Mouse (Mus musculus): ENCODE results near the gene Ccnt1.

Ccnt1 gene

DNA sequence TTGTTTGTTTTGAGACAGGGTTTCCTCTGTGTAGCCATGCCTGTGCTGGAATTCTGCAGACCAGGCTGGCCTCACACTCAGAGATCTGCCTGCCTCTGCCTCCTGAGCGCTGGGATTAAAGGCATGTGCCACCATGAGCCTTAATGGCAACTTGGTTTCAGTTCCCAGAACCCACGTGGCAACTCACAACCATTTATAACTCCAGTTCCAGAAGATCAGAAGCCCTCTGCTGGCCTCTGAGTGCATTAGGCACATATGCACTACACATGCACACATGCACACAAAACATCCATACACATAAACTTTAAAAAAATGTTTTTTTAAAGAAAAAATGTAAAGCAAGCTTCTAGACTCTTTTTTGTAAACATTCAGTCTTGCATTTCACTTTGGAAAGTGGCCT, 61.3 kb downstream of the Ccnt1 start:
- no peak for DNase-seq (ENCODE audit: low spot score)

DNA sequence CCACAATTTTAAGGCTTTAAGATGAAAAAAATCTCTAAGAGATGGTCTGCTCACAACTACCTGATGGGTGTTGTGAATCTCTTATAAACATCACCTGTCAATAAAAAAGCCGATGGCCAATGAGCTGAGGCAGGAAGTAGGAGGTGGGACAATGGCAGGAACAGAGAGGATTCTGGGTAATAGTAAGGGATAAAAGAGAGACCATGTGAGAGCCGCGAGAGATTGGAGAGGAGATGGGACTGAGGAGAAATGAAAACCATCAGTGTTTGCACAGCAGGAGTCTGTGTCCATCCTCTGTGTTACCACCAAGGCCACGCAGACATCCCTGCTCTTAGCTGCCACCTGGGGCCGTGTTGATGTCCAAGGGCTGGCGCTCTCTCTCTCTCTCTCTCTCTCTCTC, 63.4 kb downstream of the Ccnt1 start:
- no peak for DNase-seq (ENCODE audit: low spot score)

DNA sequence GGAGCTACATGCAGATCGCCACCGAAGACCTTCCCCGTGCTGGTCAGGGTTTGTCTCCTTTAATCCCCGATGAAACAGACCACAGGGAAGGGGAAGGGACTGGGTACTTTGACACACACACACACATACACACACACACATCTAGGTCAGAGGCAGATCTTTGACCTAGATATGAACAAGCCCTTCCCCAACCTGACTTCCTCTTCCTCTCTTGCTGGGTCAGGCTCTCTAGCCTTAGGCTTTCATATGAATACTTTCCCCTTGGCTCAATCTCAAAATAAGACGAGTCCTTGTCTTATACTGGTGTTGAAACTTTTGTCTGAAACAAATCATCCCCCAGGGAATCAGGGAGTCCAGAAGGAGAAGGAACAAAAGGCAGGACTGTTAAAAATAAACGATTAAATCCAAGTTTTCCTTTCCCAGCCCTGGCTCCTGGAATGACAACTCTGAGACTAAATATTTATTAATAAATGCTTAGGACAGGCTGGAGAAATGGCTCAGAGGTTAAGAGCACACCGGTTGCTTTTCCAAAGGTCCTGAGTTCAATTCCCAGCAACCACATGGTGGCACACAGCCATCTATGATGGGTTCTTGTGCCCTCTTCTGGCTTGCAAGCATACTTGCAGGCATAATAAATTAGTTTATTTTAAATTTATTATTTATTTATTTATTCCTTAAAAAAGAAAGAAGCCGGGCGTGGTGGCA, 64.3 kb downstream of the Ccnt1 start:
- no peak for DNase-seq (ENCODE audit: low spot score)

DNA sequence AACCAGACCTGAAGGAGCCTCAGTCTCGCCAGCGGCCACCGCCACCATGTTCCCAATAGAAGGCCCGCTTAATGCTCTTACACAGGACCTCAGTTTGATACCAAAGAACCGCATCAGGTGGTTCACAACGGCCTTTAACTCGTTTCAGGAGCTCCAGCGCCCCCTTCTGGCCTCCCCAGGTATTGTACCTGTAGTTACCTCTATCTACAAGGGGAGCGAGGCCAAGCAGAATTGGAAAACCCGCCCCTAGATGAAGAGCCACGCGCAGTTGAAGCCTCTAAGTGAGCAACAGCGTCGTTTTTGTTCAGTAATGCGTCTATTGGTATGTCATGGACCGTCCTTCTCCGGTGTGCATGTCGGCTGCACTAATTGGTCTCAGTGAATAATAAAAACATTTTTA, 66.2 kb downstream of the Ccnt1 start:
- peak; percentile 71 for DNase-seq (ENCODE audit: low spot score)

DNA sequence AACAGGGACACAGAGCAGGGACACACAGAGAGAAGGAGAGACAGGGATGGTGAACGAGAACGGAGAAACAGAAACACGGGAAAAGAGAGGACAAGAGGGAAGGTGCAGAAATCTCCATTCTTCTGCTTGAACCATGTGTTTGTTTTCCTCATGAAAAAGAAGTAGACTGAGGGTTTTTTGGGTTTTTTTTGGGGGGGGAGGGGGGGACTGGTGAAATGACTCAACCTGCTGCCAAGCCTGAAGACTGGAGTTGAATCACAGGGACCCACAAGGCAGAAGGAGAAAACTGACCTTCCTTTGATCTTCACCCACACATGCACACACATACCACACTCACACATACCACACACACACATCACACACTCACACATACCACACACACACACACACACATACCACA, 67.4 kb downstream of the Ccnt1 start:
- no peak for DNase-seq (ENCODE audit: low spot score)

DNA sequence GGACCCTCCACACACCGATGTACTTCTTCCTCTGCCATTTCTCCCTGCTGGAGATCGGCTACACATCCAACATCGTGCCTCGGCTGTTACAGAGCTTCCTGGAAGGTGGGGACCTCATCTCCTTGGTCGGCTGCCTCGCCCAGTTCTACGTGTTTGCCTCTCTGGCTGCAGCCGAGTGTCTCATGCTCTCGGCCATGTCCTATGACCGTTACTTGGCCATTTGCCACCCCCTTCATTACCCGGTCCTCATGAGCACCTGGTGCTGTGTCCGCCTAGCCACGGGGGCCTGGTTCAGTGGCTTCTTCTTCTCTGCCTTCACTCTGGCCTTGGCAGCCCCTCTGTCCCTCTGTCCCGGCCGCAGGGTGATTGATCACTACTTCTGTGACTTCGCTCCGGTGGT, 73.1 kb downstream of the Ccnt1 start:
- DNase-seq (ENCODE audit: low spot score): no peak

DNA sequence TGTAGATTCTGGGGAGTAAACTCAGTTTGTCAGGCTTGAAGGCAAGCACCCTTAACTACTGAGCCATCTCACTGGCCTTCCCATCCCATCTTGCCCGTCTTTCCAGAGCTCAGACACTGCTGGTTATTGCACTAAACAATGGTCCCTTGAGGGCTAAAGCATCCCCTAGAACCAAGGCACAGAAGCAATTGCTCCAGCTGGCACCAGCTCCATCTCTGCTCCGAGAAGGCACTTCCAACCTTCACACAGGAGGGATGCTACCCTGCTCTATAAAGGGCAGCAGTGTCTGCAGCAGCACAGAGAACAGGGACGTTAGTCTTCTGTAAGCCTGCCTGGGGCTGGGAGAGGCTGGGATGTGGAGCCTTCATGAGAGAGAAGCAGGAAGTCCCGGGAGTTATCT, 78.6 kb downstream of the Ccnt1 start, which contains the start of gene Olfr279:
TSS of gene Olfr279 (plus strand) at position 301 of the 400 bp plus-strand sequence.
- no peak for DNase-seq (ENCODE audit: low spot score)

DNA sequence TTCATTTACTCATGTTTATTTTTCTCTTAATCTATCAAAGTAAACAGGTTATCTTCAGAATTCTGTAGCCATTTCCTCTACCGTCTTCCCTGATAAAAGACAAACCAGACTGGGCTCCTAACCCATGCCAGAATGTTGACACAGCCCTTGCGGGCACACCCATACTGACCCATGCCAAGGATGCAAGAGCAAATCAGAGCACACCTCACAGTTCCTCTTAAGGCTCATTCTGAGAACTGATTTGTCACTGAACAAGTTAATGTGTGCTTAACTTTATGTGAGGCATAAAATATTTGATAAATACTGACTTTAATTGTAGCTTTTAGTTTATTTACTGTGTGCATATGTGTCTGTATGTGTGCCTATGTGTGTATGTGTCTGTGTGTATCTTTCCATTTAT, 79.4 kb downstream of the Ccnt1 start:
- DNase-seq (ENCODE audit: low spot score): no peak
